Mouse (Mus musculus) kidney, adult 18-20 months (tissue): ENCODE measurements at regions not wholly inside any gene's neighbourhood (a gene's known extent, or its start where the extent isn't known, plus 50 kb on each side); places are given as distances from the start of the nearest gene placed in this dataset.
A peak's percentile ranks its signal among the peaks of the same experiment; 100 is the strongest.

Source experiments
- DNase-seq: peaks from one replicate; pipeline ENCODE4 v3.0.0; 2021

DNA sequence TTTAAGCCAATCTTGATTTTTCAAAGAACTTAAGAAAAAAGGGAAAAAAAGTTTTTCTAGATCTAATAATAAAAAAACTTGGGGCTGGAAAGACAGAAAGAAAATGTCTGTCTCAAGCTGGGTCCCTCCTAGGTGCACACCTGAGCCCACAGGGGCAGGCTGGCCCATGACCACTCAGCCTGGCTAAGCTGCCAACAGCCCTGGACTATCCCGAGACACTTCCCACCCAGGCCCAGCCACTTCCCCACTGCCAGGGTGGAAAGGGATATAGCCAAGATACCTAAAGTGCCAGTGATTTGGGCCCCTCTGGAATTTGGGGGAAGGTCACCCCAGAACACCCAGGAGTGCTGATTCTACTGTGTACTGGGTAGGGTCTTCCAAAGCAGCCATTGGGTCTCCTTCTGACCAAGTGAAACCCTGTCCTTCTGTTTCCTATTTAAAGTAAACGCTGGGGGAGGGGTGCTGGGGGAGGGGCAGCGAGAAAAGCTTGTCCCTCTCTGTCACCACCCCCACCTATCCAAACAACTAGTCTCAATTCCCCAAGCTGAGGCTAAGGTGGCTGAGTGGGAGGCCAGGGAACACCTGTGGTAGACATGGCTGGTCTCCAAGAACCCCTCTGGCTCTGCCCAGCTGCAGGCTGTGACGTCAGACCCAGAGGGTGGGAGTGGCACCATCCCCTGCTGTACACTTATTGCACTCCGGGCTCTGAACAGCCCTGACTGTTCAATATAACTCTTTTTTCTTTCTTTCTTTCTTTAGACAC lies 62.6 kb downstream of the Mcfd2 start:
- no peak for DNase-seq

DNA sequence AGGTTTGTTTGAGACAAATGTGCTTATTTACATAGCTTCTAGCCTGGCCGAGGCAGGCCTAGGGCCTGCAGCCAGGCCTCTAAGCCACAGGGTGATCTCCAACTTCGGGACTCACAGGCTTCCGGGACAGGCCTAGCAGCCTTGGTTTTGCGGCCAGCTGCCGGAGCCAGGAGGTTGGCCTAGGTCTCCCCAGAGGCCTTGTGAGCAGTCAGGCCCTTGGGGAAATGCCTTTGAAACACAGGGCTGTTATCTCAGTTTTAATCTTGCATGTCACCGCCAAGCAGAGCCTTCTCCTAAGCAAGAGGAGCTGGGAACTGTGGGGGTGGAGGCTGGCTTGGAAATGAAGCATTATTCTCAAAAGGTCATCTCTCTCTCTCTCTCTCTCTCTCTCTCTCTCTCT lies 63.2 kb downstream of the Mcfd2 start:
- DNase-seq: peak; percentile 66

DNA sequence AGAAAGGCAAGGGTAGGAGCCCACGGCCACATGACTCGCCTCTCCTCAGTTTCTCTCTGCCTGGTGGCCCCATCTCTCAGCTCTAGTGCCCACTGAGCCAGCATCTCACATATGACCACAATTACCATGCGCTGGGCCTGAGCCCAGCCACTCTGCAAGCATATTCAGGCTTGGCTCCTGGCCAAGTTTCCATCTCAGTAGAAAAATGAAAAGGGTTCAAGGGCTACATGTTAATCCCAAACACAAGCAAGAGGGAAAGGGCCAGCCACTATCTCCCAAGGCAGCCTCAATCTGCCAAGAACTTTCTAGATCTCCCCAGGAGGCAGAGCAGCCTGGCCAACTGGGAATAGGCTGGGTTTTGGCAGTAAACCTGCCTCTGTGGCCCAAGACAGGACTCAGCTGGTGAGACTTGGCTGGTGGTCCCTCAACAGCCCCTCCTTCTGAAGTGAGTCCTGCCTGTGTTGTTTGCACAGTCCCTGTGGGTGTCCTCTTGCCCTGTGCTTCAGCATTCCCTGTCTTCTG lies 65.0 kb downstream of the Mcfd2 start:
- DNase-seq: peak; percentile 62

DNA sequence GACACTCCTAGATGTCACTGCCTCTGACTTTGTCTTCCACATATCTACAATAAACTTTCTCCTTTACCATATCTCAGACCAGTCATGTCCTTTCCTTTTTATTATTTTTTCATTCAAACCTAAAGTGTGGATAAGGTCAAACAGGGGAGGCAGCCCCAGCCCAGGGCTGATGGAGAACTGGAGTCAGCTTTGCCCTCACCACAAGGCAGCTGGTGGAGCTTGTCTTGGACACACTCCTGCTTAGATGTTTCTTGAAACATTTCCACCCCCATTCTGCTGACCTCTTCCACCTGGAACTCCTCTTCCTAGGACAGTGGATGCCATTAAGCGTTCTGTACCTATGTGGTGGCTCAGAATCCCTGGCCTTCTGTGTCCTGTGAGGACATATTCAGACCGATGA lies 65.6 kb downstream of the Mcfd2 start:
- DNase-seq: no peak

DNA sequence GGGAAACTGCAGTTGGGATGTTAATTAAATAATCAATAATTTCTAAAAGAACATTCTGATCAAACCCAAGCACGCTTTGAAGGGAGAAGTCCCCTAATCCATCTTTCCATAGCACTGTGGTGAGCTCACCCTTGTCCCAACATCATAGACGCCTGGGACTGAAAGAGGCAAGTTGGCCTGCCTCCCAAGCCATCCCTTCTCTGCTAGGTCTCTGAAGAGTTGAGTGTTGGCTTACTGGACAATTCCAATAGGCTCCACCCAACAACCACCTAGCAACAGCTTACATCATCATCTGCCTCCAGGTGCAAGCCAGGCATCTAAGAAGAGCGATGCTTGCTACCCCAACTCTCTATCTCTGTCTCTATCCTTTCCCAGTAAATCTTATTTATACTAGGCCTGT lies 66.6 kb downstream of the Mcfd2 start:
- DNase-seq: no peak

DNA sequence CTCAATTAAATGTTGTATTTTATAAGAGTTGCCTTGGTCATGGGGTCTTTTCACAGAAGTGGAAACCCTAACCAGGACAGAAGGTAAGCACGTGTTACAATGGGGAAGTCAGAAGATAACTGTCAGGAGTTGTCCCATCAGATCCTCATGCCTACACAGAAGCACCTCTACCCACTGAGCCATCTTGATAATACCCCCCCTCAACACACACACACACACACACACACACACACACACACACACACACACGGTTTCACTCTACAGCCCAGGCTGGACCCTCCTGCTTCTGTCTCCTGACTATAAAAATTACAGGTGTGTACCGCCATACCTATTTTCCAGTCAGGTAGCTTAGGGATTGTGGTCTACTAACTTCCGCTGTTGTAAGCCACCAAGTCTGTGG lies 68.3 kb downstream of the Mcfd2 start:
- DNase-seq: no peak

DNA sequence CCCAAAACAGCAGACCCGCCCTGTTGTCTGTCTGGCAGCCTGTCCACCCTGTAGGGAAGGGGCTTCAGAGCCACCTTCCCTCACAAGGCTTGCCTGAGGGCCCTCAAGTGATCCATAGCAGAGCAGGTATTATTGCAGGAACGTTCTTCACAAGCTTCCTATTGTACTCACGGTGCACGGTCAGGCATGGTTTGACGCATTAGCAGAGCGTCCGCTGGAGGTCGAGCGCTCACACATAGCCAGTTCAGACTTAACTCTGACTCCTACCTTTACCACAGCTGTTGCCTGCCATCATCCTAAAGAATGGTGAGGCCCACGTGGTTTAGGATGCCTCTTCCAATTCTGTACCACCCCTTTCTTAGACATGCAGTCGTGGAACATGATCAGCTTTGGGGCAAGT lies 71.1 kb downstream of the Mcfd2 start:
- DNase-seq: no peak

DNA sequence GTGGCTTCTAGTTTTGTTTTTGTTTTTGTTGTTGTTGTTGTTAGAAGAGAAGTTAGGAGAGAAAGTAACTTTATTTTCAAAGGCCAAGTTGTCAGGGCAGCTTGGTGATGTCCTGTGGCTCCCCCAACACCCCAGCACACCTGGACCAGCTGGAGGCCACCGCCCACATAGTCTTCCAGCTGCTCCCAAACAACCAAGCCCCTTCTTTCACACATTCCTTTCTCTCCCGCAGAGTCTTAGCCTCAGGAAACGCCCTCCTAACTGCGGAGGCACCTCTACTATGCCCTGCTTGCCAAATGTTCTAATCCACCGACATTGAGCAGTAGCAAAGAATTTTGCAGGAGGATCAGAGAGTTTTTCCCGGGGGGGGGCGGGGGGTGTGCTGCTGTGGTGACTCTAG lies 72.3 kb downstream of the Mcfd2 start:
- DNase-seq: no peak

DNA sequence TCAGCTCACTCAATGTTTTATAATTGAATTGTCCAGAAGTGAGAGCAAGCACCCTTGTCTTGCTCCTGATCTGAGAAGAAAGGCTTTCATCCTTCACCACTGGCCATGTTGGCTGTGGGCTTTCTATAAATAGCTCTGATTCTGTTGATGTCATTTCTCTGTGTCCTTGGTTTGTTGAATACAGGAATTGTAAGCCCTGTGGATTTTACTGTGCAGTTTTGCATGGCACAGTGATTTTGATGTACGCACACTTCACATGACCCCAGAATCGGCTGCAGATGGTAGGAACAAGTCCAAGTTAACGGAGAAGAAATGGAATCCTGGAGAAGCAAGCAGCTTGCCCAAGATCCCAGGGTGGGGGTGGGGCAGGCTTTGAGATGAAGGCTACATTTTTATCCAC lies 76.1 kb downstream of the Mcfd2 start:
- no peak for DNase-seq
